Mouse (Mus musculus) small intestine, adult 2 months (tissue): Measurements from ENCODE around the gene Sfmbt2.

ENCODE experiments used
- CTCF ChIP-seq: fragments of 200-500 bp; IDR thresholded peaks from 2 replicates; pipeline ENCODE4 v1.5.1; 2012; ENCODE audit warnings: low read depth, mild to moderate bottlenecking, control low read depth, inconsistent platforms, low read length, moderate library complexity, mixed read lengths; ENCODE audit not compliant: insufficient replicate concordance, insufficient read length; ENCODE audit errors: extremely low read depth
- POLR2A ChIP-seq: fragments of 200-500 bp; IDR thresholded peaks from 2 replicates; pipeline ENCODE4 v1.6.1; 2012; ENCODE audit warnings: low read depth, mild to moderate bottlenecking, control low read depth, inconsistent platforms, low read length, moderate library complexity

GRCm38 (mm10) chr2:10335037-10335608 is 35.2 kb upstream of the Sfmbt2 start:
- TF ChIP-seq POLR2A (no peak), CTCF (no peak)
